Mouse (Mus musculus): ENCODE data around the gene Ifi209.
"Not testable (repeated sequence)": the region's sequence is repeated elsewhere in the genome, so short reads cannot be mapped to it uniquely, and the experiment has no call there.

Gene Ifi209

GRCm38 (mm10) chr1:173630622-173631021, at the start of gene Ifi209:
Gene Ifi209, plus strand, starts transcription at chr1:173630917.
- peak; percentile 52 for DNase-seq

- not testable (repeated sequence) for DNase-seq
Measured at GRCm38 (mm10) chr1:173589698-173590097, 41.0 kb upstream of the Ifi209 start.

GRCm38 (mm10) chr1:173598838-173599494, 31.8 kb upstream of the Ifi209 start, which contains the start of gene Ifi213:
Gene Ifi213, minus strand, starts transcription at chr1:173599274.
- peak; percentile 14 for DNase-seq

- not testable (repeated sequence) for DNase-seq
Measured at GRCm38 (mm10) chr1:173610291-173610690, 20.4 kb upstream of the Ifi209 start.

- not testable (repeated sequence) for DNase-seq
Measured at GRCm38 (mm10) chr1:173622216-173622615, 8.5 kb upstream of the Ifi209 start.

- DNase-seq, result no peak
Measured at GRCm38 (mm10) chr1:173624052-173624451, 6.7 kb upstream of the Ifi209 start.

- DNase-seq, result no peak
Measured at GRCm38 (mm10) chr1:173626686-173627085, 4.0 kb upstream of the Ifi209 start.

GRCm38 (mm10) chr1:173633969-173634645, 3.4 kb downstream of the Ifi209 start:
- DNase-seq, result no peak

GRCm38 (mm10) chr1:173645393-173645792, 14.7 kb downstream of the Ifi209 start:
- no peak for DNase-seq

- DNase-seq, result no peak
Measured at GRCm38 (mm10) chr1:173657973-173658372, 27.3 kb downstream of the Ifi209 start.

GRCm38 (mm10) chr1:173673458-173674097, 42.9 kb downstream of the Ifi209 start, which contains the start of gene Ifi208:
Gene Ifi208, plus strand, starts transcription at chr1:173673675.
- DNase-seq, result peak; percentile 41

- peak; percentile 26 for DNase-seq
Measured at GRCm38 (mm10) chr1:173678605-173679004, 47.9 kb downstream of the Ifi209 start.

- DNase-seq, result no peak
Measured at GRCm38 (mm10) chr1:173694270-173694669, 63.6 kb downstream of the Ifi209 start.

Data from thymus, postnatal 25 days (tissue).